Mouse (Mus musculus) Muller cell, postnatal 12 days (primary cell): ENCODE measurements at regions not wholly inside any gene's neighbourhood (a gene's known extent, or its start where the extent isn't known, plus 50 kb on each side); places are given as distances from the start of the nearest gene placed in this dataset.

Source experiments
- DNase-seq: peaks from one replicate; pipeline ENCODE4 v3.0.0-alpha.2; 2015; ENCODE audit errors: inconsistent ontology term

DNA sequence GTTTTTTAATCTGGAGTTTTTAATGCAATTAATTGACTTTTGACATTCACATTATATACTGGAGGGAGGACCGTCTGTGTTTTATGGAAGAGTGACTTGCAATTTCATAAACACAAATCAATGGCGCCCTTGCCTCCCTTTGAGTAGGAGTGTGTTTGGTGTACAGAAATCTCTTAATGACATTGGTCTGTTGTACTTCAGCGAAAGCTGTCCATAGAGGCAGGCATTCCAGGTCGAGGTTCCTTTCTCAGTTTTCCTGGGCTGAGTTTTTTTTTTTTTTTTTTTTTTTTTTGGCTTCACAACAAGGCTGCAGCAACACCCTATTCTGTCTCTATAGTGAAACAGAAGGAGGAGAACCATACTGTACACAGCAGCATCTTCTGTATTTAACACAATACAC, 427.4 kb upstream of the Ccnh start:
- DNase-seq, result no peak

DNA sequence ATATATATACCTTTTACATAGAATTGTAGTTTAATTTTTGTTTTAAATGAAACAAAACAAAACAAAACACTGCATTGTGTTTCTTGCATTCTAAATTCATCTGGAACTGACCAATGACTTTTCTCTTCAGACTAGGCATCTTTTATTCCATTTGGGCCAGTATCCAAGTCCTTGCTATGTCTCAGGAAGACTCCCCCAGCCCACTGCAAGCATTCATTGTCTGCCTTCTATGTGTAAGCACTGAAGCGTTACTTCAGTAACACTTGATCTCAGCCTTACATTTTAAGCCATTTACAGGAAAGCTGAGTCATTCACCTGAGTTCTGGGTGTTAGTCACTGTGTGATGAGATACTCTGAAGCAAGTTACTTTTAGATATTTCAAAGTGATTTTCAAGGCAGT, 425.3 kb upstream of the Ccnh start:
- DNase-seq, result no peak

GRCm38 (mm10) chr13:84771956-84772355, 417.3 kb upstream of the Ccnh start:
- DNase-seq, result no peak

DNA sequence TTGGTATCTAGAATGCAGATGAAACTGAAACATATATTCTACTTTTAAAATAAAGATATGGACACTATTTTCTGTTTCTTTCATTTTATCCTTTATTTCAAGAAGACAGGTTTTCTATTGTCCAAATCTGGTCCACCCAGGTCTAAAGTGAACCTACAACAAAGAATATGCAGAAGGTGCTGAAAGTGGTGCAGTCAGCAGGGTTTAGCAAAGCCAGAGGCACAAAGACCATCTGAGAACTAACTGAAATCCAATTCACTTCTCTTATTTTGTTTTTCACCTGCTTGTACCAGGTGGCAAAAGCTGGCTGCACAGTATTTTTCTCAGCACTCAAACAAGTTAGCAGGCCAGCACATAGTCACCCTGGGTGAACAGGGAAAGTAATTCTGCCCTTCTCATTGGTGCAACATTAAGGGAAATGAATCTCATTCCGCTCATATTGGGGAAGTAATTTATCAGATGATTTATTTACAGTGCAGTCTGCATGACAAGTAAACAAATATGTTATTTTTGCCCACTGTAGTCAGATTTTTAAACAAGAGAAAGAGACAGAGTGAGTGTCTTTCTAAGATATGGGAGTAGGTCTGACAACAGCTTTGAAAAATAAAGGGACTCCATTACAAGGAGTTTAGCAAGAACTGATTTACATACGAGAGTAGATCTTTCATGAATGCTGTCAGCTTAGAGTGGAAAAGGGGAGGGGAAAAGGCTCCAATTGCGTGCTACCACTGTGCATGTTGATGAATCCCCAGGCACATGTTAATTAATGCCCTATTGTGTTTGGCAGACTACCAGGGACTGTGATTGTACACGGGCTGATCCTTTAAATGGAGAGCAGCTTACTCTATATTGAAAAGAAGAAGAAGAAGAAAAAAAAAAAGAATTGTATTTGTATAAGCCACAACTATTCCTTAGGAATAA, 405.9 kb upstream of the Ccnh start:
- peak; percentile 33 for DNase-seq

- DNase-seq, result no peak
These were observed 384.8 kb upstream of the Ccnh start for GRCm38 (mm10) chr13:84804241-84804980.

DNA sequence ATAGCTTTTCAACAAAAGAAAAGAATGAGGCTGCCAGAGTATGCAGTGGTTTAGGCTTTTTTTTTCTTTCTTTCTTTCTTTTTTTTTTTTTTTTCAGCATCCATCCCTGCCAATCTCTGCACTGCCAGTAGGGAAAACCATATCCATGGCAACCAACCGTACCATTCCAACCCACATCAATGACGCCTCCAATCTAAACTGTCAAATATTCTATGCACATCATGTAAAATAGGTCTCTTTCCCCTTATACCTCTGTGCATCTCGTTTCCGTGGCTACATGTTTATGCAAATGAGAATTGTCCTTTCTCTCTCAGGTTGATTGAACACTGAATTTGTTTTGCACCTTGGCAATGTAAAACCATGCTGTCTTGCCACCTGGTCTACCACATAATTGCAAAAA, 384.0 kb upstream of the Ccnh start:
- no peak for DNase-seq

DNA sequence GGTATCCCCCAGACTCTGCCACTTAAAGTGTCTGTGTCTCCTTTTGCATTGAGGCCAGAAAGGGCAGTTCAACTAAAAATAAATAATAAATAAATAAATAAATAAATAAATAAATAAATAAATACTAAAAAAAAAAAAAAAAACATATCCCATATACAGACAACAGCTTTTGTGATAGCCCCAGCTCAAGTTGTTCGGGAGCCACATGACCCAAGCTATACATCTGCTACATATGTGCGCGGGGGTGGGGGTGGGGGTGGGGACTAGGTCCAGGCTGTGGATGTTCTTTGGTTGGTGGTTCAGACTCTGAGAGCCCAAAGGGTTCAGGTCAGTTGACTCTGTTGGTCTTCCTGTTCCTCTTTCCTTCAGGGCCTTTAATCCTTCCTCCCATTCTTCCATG, 379.6 kb upstream of the Ccnh start:
- no peak for DNase-seq
